Mouse (Mus musculus) heart, postnatal 0 days (tissue): Measurements from ENCODE around the gene Ptprc.

ENCODE experiments used
- CTCF ChIP-seq: IDR thresholded peaks from 2 replicates; pipeline ENCODE4 v1.5.1; 2016; ENCODE audit warnings: antibody characterized with exemption, control low read depth, low read depth
- EP300 ChIP-seq: IDR thresholded peaks from 2 replicates; pipeline ENCODE4 v1.6.1; 2016; ENCODE audit warnings: antibody characterized with exemption, low read depth

DNA sequence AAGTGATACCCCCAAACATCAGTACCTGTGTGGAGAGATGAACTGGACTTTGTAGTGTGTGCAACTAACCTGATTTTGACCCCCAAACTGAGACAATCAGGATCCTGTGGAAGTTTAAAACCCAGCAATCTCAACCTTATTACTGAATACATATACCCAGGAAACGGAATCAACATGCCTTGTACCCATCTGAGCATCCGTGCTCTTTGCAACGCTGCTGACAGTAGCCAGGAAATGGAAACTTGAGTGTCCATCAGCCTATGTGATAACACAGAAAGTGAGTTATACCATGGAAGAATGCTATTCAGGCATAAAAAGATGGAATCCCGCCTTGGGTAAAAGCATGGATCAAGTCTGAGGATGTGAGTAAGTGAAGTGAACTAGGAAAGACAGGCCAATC is 34.7 kb downstream of the Ptprc start:
- TF ChIP-seq EP300, result no peak
- TF ChIP-seq CTCF, result no peak
